Mouse (Mus musculus) lung, adult 2 months (tissue): ENCODE measurements at regions not wholly inside any gene's neighbourhood (a gene's known extent, or its start where the extent isn't known, plus 50 kb on each side); places are given as distances from the start of the nearest gene placed in this dataset.

Experiments used
- CTCF ChIP-seq: fragments of 200-500 bp; IDR thresholded peaks from 2 replicates; pipeline ENCODE4 v1.5.1; 2011; ENCODE audit warnings: mild to moderate bottlenecking, low read length, control low read depth; ENCODE audit not compliant: insufficient read depth
- POLR2A ChIP-seq: fragments of 200-500 bp; IDR thresholded peaks from 2 replicates; pipeline ENCODE4 v1.6.1; 2011; ENCODE audit warnings: low read depth, mild to moderate bottlenecking, control low read depth, low read length, borderline replicate concordance; ENCODE audit errors: extremely low read depth

DNA sequence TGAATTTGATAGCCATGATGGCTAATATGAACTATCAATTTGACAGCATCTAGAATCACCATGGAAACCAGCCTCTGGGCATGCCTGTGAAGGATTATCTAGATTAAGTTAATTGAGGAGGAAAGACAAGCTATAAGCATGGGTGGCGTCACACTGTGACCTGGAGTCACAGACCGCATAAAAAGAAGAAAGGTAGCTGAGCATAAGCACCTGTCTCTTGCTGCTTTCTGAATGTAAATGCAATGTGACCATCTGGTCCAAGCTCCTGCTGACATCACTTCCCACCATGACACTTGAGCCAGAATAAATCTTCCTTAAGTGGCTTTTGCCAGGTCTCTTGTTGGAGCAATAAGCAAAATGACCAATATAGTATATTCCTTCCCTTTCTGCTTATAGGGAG is 113.4 kb upstream of the Gm17728 start:
- TF ChIP-seq CTCF (no peak), POLR2A (no peak)
